Mouse (Mus musculus) large intestine, adult 2 months (tissue): ENCODE results near the gene Ceacam1. TPM values are rescaled to one million over a fixed set of nuclear protein-coding genes. Genes with fewer than 3 reads are reported as not detected.
A peak's percentile ranks its signal among the peaks of the same experiment; 100 is the strongest.
"Not testable (repeated sequence)": the region's sequence is repeated elsewhere in the genome, so short reads cannot be mapped to it uniquely, and the experiment has no call there.

Experiments
- DNase-seq: peaks from one replicate; pipeline ENCODE4 v3.0.0-alpha.2; 2012; ENCODE audit warnings: low read depth, low spot score
- WGBS: fragments of 180-500 bp; shearing (Covaris S2); methylation state at CpG from one replicate; pipeline ENCODE4 v1.1.7; 2018; 5-methylcytosine and 5-hydroxymethylcytosine counted together
- polyA plus RNA-seq: library from polyadenylated mRNA; depleted of rRNA; stranded (reverse); fragments of >200 nt; gene quantifications from 2 replicates; pipeline ENCODE4 v1.2.3, GENCODE M21; 2012

Ceacam1 gene
- polyA plus RNA-seq, 1 experiment, result 768 TPM

GRCm38 (mm10) chr7:25449913-25450890 lies 27.2 kb downstream of the Ceacam1 start:
- DNase-seq, result no peak

GRCm38 (mm10) chr7:25440816-25441153 lies 36.6 kb downstream of the Ceacam1 start:
- no peak for DNase-seq
- 48% methylated on average over 6 of the region's 6 CpGs for WGBS

More at GRCm38 (mm10) chr7:25449913-25450890, 27.2 kb downstream of the Ceacam1 start:
- 32% methylated on average over 9 of the region's 9 CpGs for WGBS

DNA sequence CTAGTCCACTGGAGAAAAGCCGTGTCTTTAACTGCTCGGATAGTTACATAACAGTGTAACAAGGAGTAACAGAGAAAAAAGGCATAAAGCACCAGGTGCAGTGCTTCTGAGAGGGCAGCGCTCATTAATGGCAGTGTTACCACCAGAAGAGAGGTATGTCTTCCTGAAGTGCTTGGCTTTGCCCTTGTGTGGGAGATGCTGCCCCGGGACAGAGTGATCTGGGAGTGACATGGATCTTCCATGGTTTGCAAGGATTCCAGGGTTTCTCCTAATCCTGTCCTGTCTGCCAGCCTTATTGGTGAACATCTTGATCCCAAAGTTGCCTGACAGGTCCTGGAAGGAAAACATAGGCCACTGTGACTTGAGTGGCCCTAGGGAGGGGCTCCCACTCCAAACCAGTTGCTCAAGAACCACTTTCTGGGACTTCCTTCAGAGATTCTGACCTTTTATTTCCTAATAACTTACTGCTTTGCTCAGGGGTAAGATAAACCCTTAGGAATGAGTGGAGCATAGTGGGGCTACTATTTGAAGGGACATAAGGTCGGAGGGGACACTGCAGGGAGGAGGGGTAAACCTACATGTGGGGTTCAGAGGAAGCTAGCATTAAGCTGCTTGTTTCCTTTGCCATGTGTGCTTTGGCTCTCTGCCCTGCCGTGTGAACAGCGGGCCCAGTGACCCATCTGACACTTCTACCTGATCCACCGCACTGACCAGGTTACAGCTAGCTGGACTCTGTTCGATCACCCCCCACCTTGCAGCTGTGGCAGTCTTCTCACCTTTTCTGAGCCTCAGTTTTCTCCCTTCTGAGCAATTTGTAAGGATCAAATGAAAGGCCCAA lies 37.2 kb downstream of the Ceacam1 start:
- WGBS, result 35% methylated on average over 9 of the region's 9 CpGs
- DNase-seq, result no peak

GRCm38 (mm10) chr7:25439124-25439822 lies 38.1 kb downstream of the Ceacam1 start:
- no peak for DNase-seq
- WGBS, result 25% methylated on average over 8 of the region's 8 CpGs

DNA sequence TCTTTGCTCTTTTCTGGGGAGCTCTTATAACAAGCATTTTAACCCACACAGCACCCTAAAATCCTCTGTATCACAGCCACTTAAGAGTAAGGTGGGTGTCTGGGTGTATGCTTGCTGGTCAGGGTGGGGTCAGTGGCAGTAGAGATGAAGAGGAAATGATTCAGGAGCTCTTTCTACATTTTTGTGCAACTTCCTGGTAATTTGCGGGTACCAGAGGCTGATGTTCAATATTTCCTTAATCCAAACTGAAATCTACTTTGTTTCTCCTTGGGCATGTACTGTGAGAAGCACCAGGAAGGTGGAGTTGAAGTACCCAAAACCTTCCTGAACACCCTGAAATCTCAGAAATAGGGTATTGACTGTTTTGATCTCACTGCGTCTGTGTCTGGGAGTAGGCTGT lies 40.7 kb downstream of the Ceacam1 start:
- 32% methylated on average over 2 of the region's 2 CpGs for WGBS
- no peak for DNase-seq

DNA sequence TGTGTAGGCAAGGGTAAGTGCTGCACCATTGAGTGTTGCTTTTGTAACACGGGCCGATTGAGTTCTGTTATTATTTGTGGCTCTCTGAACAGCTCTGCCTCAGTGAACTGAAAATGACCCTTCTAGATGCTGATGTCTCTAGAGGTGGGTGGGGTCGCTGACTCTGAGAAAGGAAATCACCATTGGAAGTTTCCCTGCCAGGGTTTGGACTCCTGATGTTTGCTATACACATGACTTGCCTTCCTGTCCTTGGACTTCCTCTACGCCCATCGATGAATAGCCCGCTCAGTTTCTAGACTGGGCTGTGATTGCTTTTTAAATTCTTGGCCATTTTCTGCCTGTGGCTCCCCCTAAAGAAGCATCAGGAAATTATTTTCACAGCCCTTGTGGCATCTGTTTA lies 41.2 kb downstream of the Ceacam1 start:
- 24% methylated on average over 6 of the region's 6 CpGs for WGBS
- DNase-seq, result no peak

GRCm38 (mm10) chr7:25435546-25435851 lies 41.9 kb downstream of the Ceacam1 start:
- DNase-seq, result no peak
- WGBS, result 38% methylated on average over 2 of the region's 2 CpGs

- WGBS, result 35% methylated on average over 10 of the region's 10 CpGs
- DNase-seq, result no peak
Measured at GRCm38 (mm10) chr7:25434654-25435545, 42.5 kb downstream of the Ceacam1 start.

- DNase-seq, result no peak
- 31% methylated on average over 9 of the region's 9 CpGs for WGBS
Measured at GRCm38 (mm10) chr7:25433781-25434560, 43.4 kb downstream of the Ceacam1 start.

DNA sequence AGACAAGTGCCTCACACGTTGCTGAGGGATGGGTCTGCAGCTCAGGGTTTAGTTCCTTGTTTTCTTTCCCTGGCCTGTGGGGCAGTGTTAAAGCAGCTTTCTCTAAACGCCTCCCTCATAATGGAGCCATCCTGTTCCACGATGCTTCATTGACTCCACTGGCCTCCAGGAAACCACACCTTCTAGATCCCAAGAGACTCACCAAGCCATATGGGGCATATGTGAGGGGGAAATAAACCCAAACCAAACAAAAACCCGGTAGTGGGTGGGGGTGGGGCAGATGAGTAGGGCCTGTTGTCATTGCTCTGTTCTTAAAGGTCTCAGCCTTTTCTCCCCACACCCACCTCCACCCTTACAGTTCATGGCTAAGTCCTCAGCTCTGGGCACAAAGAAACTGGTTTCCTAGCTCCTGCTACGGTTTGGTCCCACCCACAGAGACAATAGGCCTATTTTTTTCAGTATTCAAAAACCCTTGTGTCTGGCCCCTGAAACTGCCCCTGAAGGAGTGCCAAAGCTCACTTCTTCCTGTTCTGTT lies 44.3 kb downstream of the Ceacam1 start:
- 4% methylated on average over 5 of the region's 5 CpGs for WGBS
- no peak for DNase-seq

DNA sequence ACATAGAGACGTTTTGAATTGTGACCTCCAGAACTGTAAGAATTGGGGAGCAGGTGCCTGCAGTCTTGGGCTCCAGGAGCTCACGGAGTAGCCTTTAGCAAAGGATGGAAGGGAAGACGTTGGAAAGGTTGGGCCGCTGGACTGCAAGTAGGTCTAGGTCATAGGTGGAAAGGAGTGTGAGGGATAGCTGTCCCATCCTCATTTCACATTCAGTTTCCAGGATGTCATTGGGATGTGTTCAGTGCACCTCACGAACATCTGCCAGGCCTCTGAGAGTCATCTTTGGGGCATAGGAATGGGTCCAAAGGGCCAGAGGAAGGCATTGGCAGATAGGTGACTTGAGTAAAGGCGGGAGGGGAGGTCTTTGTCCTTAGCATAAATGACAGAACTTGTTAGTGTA lies 45.0 kb downstream of the Ceacam1 start:
- no peak for DNase-seq
- WGBS, result 53% methylated on average over 6 of the region's 6 CpGs

- WGBS, result 25% methylated on average over 4 of the region's 4 CpGs
- DNase-seq, result peak; percentile 98
Measured at GRCm38 (mm10) chr7:25429886-25430784, 47.3 kb downstream of the Ceacam1 start.

- DNase-seq, result no peak
- WGBS, result 24% methylated on average over 3 of the region's 3 CpGs
Measured at GRCm38 (mm10) chr7:25428321-25428720, 49.1 kb downstream of the Ceacam1 start.

DNA sequence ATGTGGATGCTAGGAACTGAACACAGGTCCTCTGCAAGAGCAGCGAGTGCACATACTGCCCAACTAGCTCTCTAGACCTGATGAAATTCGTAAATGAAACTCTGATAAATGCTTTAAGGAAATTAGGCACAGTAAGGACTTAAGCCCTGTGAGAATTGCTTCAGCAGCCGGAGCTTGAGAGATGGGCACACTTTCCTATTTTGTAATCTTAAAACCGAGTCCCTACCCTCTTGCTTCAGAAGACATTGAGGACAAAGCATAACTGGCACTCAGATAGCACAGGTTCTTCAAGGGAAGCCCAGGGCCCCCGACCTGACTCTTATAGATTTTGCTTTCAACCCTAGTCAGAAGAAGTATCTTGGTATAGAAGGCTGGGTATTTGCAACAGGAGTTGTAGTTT lies 50.3 kb downstream of the Ceacam1 start:
- WGBS, result 84% methylated on average over 5 of the region's 5 CpGs

DNA sequence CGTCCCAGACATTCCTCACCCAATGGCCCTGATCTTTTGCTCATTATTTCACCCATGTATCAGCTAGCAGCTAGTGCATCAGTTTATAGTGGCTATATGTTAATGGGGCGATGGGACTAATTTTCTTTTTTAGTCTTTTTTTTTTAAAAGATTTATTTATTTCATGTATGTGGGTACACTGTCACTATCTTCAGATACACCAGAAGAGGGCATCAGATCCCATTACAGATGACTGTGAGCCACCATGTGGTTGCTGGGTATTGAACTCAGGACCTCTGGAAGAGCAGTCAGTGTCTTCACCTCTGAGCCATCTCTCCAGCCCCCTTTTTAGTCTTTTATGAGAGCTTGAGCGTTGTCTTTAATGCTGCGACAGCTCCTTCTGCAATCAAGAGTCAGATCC lies 51.0 kb downstream of the Ceacam1 start:
- 87% methylated on average over 4 of the region's 4 CpGs for WGBS

More for the DNA sequence above, 50.3 kb downstream of the Ceacam1 start:
- DNase-seq, result no peak

GRCm38 (mm10) chr7:25424429-25424828 lies 53.0 kb downstream of the Ceacam1 start:
- DNase-seq, result no peak
- WGBS, result 36% methylated on average over 4 of the region's 4 CpGs

More for the DNA sequence above, 51.0 kb downstream of the Ceacam1 start:
- DNase-seq, result not testable (repeated sequence)

GRCm38 (mm10) chr7:25422286-25422841 lies 55.0 kb downstream of the Ceacam1 start:
- WGBS, result 92% methylated on average over 16 of the region's 16 CpGs
- no peak for DNase-seq
